Mouse (Mus musculus) fibroblast of lung, adult 2 months (primary cell): ENCODE measurements around the gene Itga9.

Experiments used
- DNase-seq: peaks from one replicate; pipeline ENCODE4 v3.0.0-alpha.2; 2011; ENCODE audit warnings: low read depth

The Itga9 gene

GRCm38 (mm10) chr9:118606817-118607371 lies 404 bp downstream of the Itga9 start:
- no peak for DNase-seq

GRCm38 (mm10) chr9:118607701-118608401 lies 1.4 kb downstream of the Itga9 start:
- DNase-seq, result no peak

GRCm38 (mm10) chr9:118608556-118608955 lies 2.1 kb downstream of the Itga9 start:
- DNase-seq, result no peak

DNA sequence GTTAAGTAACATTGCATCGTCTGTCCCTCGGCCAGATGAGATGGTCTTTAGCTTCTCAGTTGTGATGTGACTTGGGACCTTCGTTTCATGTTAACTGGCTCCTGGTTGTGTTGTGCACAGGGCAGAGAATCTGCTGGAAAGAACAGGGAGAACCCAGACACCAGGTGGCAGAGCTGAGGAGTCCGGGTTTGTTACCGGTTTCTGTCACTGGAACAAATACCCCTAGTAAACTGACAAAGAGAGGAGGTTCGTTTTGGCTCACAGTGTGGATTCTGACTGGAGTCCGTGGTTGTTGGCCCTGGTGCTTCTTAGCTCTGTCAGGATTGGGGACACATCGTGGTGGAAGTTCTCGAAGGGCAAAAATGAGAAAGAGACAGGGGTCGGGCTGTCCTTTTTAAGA lies 3.6 kb downstream of the Itga9 start:
- no peak for DNase-seq

- DNase-seq, result no peak
Observed at GRCm38 (mm10) chr9:118611111-118611541, 4.6 kb downstream of the Itga9 start.

DNA sequence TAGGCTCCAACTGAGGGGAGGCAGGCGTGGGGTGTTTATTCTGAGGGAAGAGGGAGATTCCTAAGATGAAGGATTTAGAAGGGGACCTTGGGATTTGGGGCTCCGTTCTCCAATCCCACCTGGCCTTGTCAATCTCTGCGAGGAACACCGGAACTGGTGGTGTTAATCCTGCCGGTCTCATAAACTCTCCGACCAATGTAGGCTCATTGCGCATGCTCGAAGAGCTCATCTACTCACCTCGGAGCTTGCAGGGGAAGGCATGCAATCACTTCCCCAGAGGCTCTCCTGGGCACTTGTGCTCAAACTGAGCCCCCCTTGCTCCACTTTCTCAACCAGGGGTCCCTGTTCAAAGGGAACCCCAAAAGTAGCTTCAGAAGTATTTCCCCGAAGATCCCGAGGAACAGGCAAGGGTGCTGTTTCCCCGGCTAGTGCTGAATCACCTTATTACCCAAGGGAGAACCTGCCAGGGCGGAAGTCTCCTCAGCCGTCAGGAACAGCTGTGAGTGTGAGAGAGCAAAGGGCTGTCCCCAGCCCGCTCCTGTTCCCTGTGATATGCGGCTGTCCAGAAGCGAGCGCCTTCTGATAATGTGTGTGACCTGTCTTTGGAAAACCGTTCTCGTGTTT lies 5.6 kb downstream of the Itga9 start:
- no peak for DNase-seq

DNA sequence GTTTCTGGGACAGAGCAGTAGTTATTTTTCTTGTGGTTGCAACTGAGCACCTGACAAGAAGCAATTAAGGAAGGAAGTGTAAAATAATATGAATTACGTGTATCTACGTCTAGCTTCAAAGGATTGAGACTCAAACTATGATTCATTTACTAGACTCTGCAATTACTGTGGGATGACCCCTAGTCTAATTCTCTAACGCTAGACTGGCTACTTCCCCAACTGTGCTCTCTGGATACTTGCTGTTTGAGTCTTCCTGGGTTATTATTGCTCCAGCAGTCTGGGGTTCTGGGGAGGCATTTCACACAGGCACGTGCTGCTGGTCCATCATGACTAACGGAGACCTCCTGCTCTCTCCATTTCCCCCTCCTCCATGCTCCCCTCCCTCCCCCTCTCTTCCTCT lies 10.7 kb downstream of the Itga9 start:
- DNase-seq, result no peak

- DNase-seq, result no peak
Observed at GRCm38 (mm10) chr9:118618732-118619250, 12.3 kb downstream of the Itga9 start.

- no peak for DNase-seq
Observed at GRCm38 (mm10) chr9:118620807-118621206, 14.3 kb downstream of the Itga9 start.

GRCm38 (mm10) chr9:118621691-118622090 lies 15.2 kb downstream of the Itga9 start:
- DNase-seq, result no peak

- DNase-seq, result no peak
Observed at GRCm38 (mm10) chr9:118622376-118623166, 16.1 kb downstream of the Itga9 start.

DNA sequence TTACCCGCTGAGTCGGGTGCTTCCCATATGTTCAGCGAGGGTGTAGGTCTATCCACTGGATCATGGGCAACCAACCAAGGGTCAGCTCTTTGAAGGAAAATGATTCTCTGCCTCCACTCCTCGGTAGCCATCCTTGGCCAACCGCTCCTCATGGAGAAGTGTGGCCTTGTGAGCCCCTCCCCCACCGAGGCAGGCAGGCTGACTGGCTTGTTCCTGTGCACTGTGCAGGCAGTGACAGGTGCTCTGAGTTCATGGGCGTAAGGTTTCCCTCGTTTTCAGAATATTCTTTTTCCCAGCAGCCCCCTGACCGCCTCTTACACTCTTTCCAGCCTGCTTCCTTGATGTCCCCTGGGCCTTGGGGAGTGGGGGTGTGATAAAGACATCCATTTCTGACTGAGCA lies 17.0 kb downstream of the Itga9 start:
- no peak for DNase-seq

- no peak for DNase-seq
Observed at GRCm38 (mm10) chr9:118624146-118624545, 17.7 kb downstream of the Itga9 start.

DNA sequence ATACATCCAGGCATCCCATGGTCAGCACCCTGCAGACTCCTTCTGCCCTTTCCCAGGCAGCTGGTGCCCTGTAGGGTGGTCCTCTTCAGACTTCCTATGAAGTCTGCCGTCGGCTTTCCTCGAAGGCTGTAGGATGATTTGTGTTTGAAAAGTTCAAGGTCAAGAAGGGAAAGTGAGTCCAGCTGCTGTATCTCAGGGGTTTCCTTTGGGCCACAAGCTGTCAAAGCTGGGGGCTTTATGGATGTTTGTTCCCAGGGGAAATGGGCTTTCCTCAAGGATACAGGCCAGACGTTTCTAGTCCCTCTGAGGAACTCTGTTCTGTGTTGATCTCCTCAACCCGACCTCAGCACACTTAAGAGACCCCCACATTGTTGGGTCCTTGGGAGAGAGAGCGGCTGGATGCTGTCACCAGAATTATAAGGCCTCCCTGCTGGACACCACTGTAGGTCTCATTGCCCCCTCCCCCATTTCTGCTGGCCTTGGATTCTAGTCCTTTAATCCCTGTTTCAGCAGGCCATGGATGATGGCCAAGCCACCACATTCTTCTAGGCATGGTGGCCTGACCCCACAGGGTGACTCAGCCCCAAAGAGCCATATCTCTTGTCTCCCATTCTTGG lies 23.4 kb downstream of the Itga9 start:
- DNase-seq, result no peak

GRCm38 (mm10) chr9:118631775-118632757 lies 25.6 kb downstream of the Itga9 start:
- DNase-seq, result no peak

DNA sequence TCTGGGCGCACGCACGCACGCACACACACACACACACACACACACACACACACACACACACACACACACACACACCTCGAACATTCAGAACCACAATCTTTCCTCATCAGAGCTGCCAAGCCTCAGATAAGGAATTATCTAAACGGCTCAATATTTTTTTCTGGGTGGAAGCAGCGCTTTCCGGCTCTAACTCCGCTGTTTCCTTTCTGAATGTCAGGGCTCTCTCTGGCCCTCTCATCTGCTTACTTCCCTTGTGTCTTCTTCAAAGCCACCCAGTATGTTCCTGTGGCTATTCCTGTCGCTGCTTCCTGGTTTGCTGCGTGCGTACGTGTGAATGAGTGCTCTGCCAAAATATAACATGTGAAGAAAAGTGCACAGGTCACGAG lies 26.3 kb downstream of the Itga9 start:
- no peak for DNase-seq

- DNase-seq, result no peak
Observed at GRCm38 (mm10) chr9:118638642-118639210, 32.2 kb downstream of the Itga9 start.

- no peak for DNase-seq
Observed at GRCm38 (mm10) chr9:118645698-118646355, 39.3 kb downstream of the Itga9 start.

GRCm38 (mm10) chr9:118647495-118647894 lies 41.0 kb downstream of the Itga9 start:
- no peak for DNase-seq

DNA sequence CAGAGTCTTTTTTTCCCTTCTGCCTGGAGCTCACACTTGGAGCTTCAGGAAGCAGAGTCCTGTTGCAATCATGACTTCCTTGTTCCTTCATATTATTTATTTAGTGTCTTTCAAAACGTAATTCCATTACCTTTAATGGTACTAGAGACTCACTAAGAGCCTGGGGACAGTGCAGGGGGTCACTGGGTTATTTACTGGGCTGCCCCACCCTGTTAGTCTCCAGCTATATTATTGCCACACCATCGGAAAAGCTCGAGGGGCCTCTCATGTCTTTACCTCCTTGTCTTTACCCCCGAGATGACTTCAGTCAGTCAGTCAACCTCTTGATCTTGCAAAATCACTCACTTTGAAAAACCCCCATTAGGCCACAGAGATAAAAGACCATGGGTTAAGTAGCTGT lies 44.5 kb downstream of the Itga9 start:
- DNase-seq, result no peak
